Mouse (Mus musculus) liver, postnatal 0 days (tissue): ENCODE results near the gene Rab5b.

Source experiments
- CTCF ChIP-seq: sonication (generic); IDR thresholded peaks from 2 replicates; pipeline ENCODE4 v1.5.1; 2016; ENCODE audit warnings: antibody characterized with exemption, low read depth
- EP300 ChIP-seq: IDR thresholded peaks from 2 replicates; pipeline ENCODE4 v1.6.1; 2016; ENCODE audit warnings: antibody characterized with exemption, low read depth, mild to moderate bottlenecking

DNA sequence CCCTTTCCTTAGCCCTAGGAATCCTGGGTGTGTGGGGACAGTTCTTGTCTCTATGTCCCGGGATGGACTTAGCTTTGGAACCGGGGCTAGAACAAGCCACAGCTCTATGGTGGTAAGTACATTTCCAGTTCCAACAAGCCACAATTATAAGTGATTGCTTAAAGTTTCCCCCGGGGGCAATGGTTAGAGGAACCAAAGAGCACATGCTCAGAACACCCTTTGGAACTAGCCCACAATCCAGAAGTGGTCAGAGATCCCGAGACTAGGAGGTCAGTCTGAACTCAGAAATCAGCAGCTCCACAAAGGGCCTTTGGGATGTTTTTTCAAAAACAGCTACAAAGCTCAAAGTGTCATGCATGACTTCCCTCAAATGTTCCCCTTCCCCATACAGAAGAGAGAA is 42.2 kb downstream of the Rab5b start:
- TF ChIP-seq CTCF: no peak
- TF ChIP-seq EP300: no peak
